Mouse (Mus musculus) brain, embryonic 14.5 days (tissue): ENCODE measurements around the gene Hist1h2ah.
A peak's percentile ranks its signal among the peaks of the same experiment; 100 is the strongest.
"Not testable (repeated sequence)": the region's sequence is repeated elsewhere in the genome, so short reads cannot be mapped to it uniquely, and the experiment has no call there.

Experiments used
- CTCF ChIP-seq: fragments of 200-500 bp; IDR thresholded peaks from 2 replicates; pipeline ENCODE4 v1.5.1; 2012; ENCODE audit warnings: inconsistent platforms, mild to moderate bottlenecking, moderate library complexity, borderline replicate concordance; ENCODE audit not compliant: insufficient read depth, insufficient read length; ENCODE audit errors: extremely low read depth
- POLR2A ChIP-seq: fragments of 200-500 bp; IDR thresholded peaks from 2 replicates; pipeline ENCODE4 v1.6.1; 2012; ENCODE audit warnings: mild to moderate bottlenecking, inconsistent platforms, borderline replicate concordance; ENCODE audit not compliant: poor library complexity, insufficient read depth, insufficient read length, severe bottlenecking; ENCODE audit errors: extremely low read depth

GRCm38 (mm10) chr13:22042568-22043502, 7.5 kb upstream of the Hist1h2ah start, which contains the start of the genes Hist1h2ag and Hist1h2bj:
- peak; percentile 43; the same call in 1 of the 2 replicates for TF ChIP-seq POLR2A
- TF ChIP-seq CTCF, result not testable (repeated sequence)
